Comparison of ENCODE assay signal across 8 mouse cellular contexts in genomic region chr13:70637662-70638291, GRCm38 (mm10). TPM values are rescaled to one million over a fixed set of nuclear protein-coding genes. Genes with fewer than 3 reads are reported as not detected.
A peak's percentile ranks its signal among the peaks of the same experiment; 100 is the strongest.
DNase-seq lines count a peak whose midpoint lies in the region; ATAC-seq lines count a peak whose summit lies in the region.

No protein-coding gene starts in this region.

- peak overlapping the region; percentile 92 for H3K4me3 ChIP-seq in intestine, embryonic 14.5 days (ENCODE audit: low read depth, low read length)

- H3K4me1 ChIP-seq in intestine, embryonic 14.5 days (replicated peaks; ENCODE audit: control insufficient read depth, insufficient read depth, low read length): peaks cover 12% of the 10 kb centered on the region; the same call in 1 of the 2 replicates

- peak; percentile 96 to 99 for DNase-seq in adrenal gland, adult (ENCODE audit: inconsistent age in 2 of 2, low spot score in 1 of 2)
- DNase-seq in embryo, embryonic 10.5 days (ENCODE audit: low spot score): peak; percentile 97
- DNase-seq in gastrocnemius, postnatal 14 days: peak; percentile 94
- peak; percentile 99 for DNase-seq in intestine, embryonic 14.5 days (ENCODE audit: low spot score)
- peak; percentile 97 to 99 for DNase-seq in left cerebral cortex, postnatal 14 days (ENCODE audit: low spot score in 2 of 2)
- DNase-seq in mesoderm, embryonic 11.5 days (ENCODE audit: low read depth, low spot score): peak; percentile 96
- peak; percentile 95 to 96 for DNase-seq in right cerebral cortex, postnatal 36 days (ENCODE audit: low spot score in 2 of 2)
- DNase-seq in yolk sac, embryonic 10.5 days (ENCODE audit: low spot score): peak; percentile 96

- intact Hi-C loops in gastrocnemius, postnatal 14 days (cut with DNase I; ENCODE audit: low total_unique reads): no loop called here
- intact Hi-C loops in left cerebral cortex, postnatal 14 days (cut with DNase I): no loop called here

- no peaks in the 10 kb centered on the region for H3K36me3 ChIP-seq in intestine, embryonic 14.5 days (ENCODE audit: control insufficient read depth, insufficient read depth, low read length)

- peak; percentile 97 for ATAC-seq in intestine, embryonic 14.5 days (replicated peaks; ENCODE audit: low FRiP score, low TSS enrichment, low read depth)

- WGBS in intestine, embryonic 14.5 days: 1% methylated on average over 42 of the region's 42 CpGs

- H3K9me3 ChIP-seq in intestine, embryonic 14.5 days (ENCODE audit: control insufficient read depth, low read length): no peaks in the 10 kb centered on the region

- peak overlapping the region; percentile 88 for H3K9ac ChIP-seq in intestine, embryonic 14.5 days (ENCODE audit: low read length)

- no peaks in the 10 kb centered on the region for H3K27me3 ChIP-seq in intestine, embryonic 14.5 days (replicated peaks; ENCODE audit: control insufficient read depth, insufficient read depth, low read length)

- peak overlapping the region; percentile 91 for H3K4me2 ChIP-seq in intestine, embryonic 14.5 days (ENCODE audit: low read length)

- peak overlapping the region; percentile 89 for H3K27ac ChIP-seq in intestine, embryonic 14.5 days (ENCODE audit: low read depth)

RNA-seq across cellular contexts. Expression of gene Ice1, which starts 0.3 kb away (rescaled TPM):
- 10 to 100 TPM; 16.3 to 17.9 TPM for total RNA-seq in gastrocnemius, postnatal 14 days (2021)
- 27.0 and 30.7 TPM in 2 replicates for polyA plus RNA-seq in intestine, embryonic 14.5 days (2014; fragmentation: Nextera tagmentation; extraction: Ambion mirVana)
- total RNA-seq in left cerebral cortex, postnatal 14 days (2021): 10 to 100 TPM; 66.6 to 69.5 TPM

Comparison
In these comparisons a context has a peak if more than half of its experiments do, and no peak if none do; other contexts are left out.
1. Peak in every context shown above with its lines: DNase-seq, ATAC-seq, H3K4me3 ChIP-seq and H3K27ac ChIP-seq.